Mouse (Mus musculus) heart, embryonic 12.5 days (tissue): ENCODE data around the gene Banp. TPM values are rescaled to one million over a fixed set of nuclear protein-coding genes. Genes with fewer than 3 reads are reported as not detected.

Experiments used
- ATAC-seq: fragments of 200-750 bp; cut with Nextera tagmentation; 2 replicates; pipeline ENCODE4 v1.8.0; 2017; ENCODE audit warnings: moderate TSS enrichment, moderate library complexity; ENCODE audit not compliant: insufficient number of reproducible peaks, low FRiP score
- H3K27ac ChIP-seq: fragments of 300-500 bp; sonication (generic); 2 replicates; pipeline ENCODE4 v1.5.1; 2016; ENCODE audit warnings: mild to moderate bottlenecking, moderate library complexity; ENCODE audit not compliant: poor library complexity, severe bottlenecking
- H3K27me3 ChIP-seq: fragments of 300-500 bp; sonication (generic); replicated peaks from 2 replicates; pipeline ENCODE4 v1.6.1; 2016; ENCODE audit warnings: mild to moderate bottlenecking, moderate library complexity
- H3K36me3 ChIP-seq: fragments of 300-500 bp; sonication (generic); 2 replicates; pipeline ENCODE4 v1.6.1; 2016; ENCODE audit warnings: mild to moderate bottlenecking, moderate library complexity
- H3K4me1 ChIP-seq: fragments of 300-500 bp; sonication (generic); replicated peaks from 2 replicates; pipeline ENCODE4 v1.6.1; 2016; ENCODE audit warnings: mild to moderate bottlenecking
- H3K4me2 ChIP-seq: fragments of 300-500 bp; sonication (generic); 2 replicates; pipeline ENCODE4 v1.6.1; 2016; ENCODE audit warnings: mild to moderate bottlenecking, moderate library complexity
- H3K4me3 ChIP-seq: fragments of 300-500 bp; sonication (generic); 2 replicates; pipeline ENCODE4 v1.5.1; 2016; ENCODE audit warnings: mild to moderate bottlenecking
- H3K9ac ChIP-seq: fragments of 300-500 bp; sonication (generic); 2 replicates; pipeline ENCODE4 v1.6.1; 2016; ENCODE audit warnings: mild to moderate bottlenecking, moderate library complexity
- H3K9me3 ChIP-seq: fragments of 300-500 bp; sonication (generic); replicated peaks from 2 replicates; pipeline ENCODE4 v1.6.1; 2016; ENCODE audit warnings: mild to moderate bottlenecking, moderate library complexity
- WGBS: fragments of 180-500 bp; shearing (Covaris S2); methylation state at CpG from one replicate; pipeline ENCODE4 v1.1.7; 2016; 5-methylcytosine and 5-hydroxymethylcytosine counted together
- polyA plus RNA-seq: library from polyadenylated mRNA; unstranded; fragments of >200 nt; fragmentation: Nextera tagmentation; extraction: Ambion mirVana; gene quantifications from 2 replicates; pipeline ENCODE4 v1.2.1, GENCODE M21; 2016

Gene Banp
- polyA plus RNA-seq, 1 experiment from 2014 or later: 31.8 TPM

GRCm38 (mm10) chr8:122064353-122064752 lies 114.8 kb downstream of the Banp start:
- WGBS: 70% methylated on average over 7 of the region's 7 CpGs
- H3K9ac ChIP-seq: no peak overlapping the region
- H3K9me3 ChIP-seq: no peaks in the 10 kb centered on the region
- no peak overlapping the region for H3K27ac ChIP-seq
- peaks cover 30% of the 10 kb centered on the region for H3K27me3 ChIP-seq
- no peaks in the 10 kb centered on the region for H3K36me3 ChIP-seq
- 0 out of 2 replicates have a peak, but pooled peaks cover 4% of the 10 kb centered on the region for H3K4me1 ChIP-seq
- no peak for ATAC-seq
- H3K4me3 ChIP-seq: no peak overlapping the region
- H3K4me2 ChIP-seq: no peak overlapping the region

GRCm38 (mm10) chr8:122067783-122068505 lies 118.4 kb downstream of the Banp start:
- Histone ChIP-seq H3K4me1 (peaks cover 5% of the 10 kb centered on the region; the same call in 1 of the 2 replicates), H3K9ac (no peak overlapping the region), H3K9me3 (no peaks in the 10 kb centered on the region), H3K27me3 (peaks cover 35% of the 10 kb centered on the region), H3K36me3 (no peaks in the 10 kb centered on the region), H3K27ac (no peak overlapping the region), H3K4me3 (no peak overlapping the region), H3K4me2 (no peak overlapping the region)
- 55% methylated on average over 15 of the region's 15 CpGs for WGBS
- ATAC-seq: no peak

GRCm38 (mm10) chr8:122068609-122069008 lies 119.1 kb downstream of the Banp start:
- H3K4me3 ChIP-seq: no peak overlapping the region
- no peaks in the 10 kb centered on the region for H3K36me3 ChIP-seq
- ATAC-seq: no peak
- no peaks in the 10 kb centered on the region for H3K9me3 ChIP-seq
- H3K27me3 ChIP-seq: peaks cover 35% of the 10 kb centered on the region
- H3K27ac ChIP-seq: no peak overlapping the region
- no peak overlapping the region for H3K9ac ChIP-seq
- no peak overlapping the region for H3K4me2 ChIP-seq
- 81% methylated on average over 13 of the region's 13 CpGs for WGBS
- H3K4me1 ChIP-seq: peaks cover 5% of the 10 kb centered on the region; the same call in 1 of the 2 replicates

- Histone ChIP-seq H3K4me2 (no peak overlapping the region), H3K9me3 (no peaks in the 10 kb centered on the region), H3K27ac (no peak overlapping the region), H3K27me3 (peaks cover 32% of the 10 kb centered on the region), H3K4me3 (no peak overlapping the region), H3K9ac (no peak overlapping the region), H3K4me1 (peaks cover 6% of the 10 kb centered on the region; the same call in 1 of the 2 replicates), H3K36me3 (no peaks in the 10 kb centered on the region)
- WGBS: 68% methylated on average over 11 of the region's 11 CpGs
- no peak for ATAC-seq
Observed at GRCm38 (mm10) chr8:122069281-122069680, 119.7 kb downstream of the Banp start.

- Histone ChIP-seq H3K4me2 (no peak overlapping the region), H3K27me3 (peaks cover 36% of the 10 kb centered on the region), H3K9ac (no peak overlapping the region), H3K4me3 (no peak overlapping the region), H3K36me3 (no peaks in the 10 kb centered on the region), H3K4me1 (peaks cover 19% of the 10 kb centered on the region), H3K9me3 (no peaks in the 10 kb centered on the region), H3K27ac (no peak overlapping the region)
- 69% methylated on average over 4 of the region's 4 CpGs for WGBS
- ATAC-seq: no peak
Observed at GRCm38 (mm10) chr8:122071193-122071592, 121.6 kb downstream of the Banp start.

- no peak overlapping the region for H3K27ac ChIP-seq
- 62% methylated on average over 9 of the region's 9 CpGs for WGBS
- no peaks in the 10 kb centered on the region for H3K36me3 ChIP-seq
- H3K9ac ChIP-seq: no peak overlapping the region
- no peaks in the 10 kb centered on the region for H3K9me3 ChIP-seq
- H3K4me3 ChIP-seq: no peak overlapping the region
- H3K4me2 ChIP-seq: no peak overlapping the region
- ATAC-seq: no peak
- H3K4me1 ChIP-seq: peaks cover 30% of the 10 kb centered on the region
- peaks cover 22% of the 10 kb centered on the region for H3K27me3 ChIP-seq
Observed at GRCm38 (mm10) chr8:122073964-122074363, 124.4 kb downstream of the Banp start.

- Histone ChIP-seq H3K27ac (no peak overlapping the region), H3K36me3 (no peaks in the 10 kb centered on the region), H3K4me2 (no peak overlapping the region), H3K9me3 (no peaks in the 10 kb centered on the region), H3K9ac (no peak overlapping the region), H3K4me3 (no peak overlapping the region), H3K27me3 (peaks cover 19% of the 10 kb centered on the region), H3K4me1 (peaks cover 28% of the 10 kb centered on the region)
- WGBS: 52% methylated on average over 9 of the region's 9 CpGs
- no peak for ATAC-seq
Observed at GRCm38 (mm10) chr8:122074442-122074841, 124.9 kb downstream of the Banp start.

GRCm38 (mm10) chr8:122074977-122075376 lies 125.4 kb downstream of the Banp start:
- 61% methylated on average over 4 of the region's 4 CpGs for WGBS
- Histone ChIP-seq H3K4me2 (no peak overlapping the region), H3K27ac (no peak overlapping the region), H3K27me3 (peaks cover 19% of the 10 kb centered on the region), H3K9ac (no peak overlapping the region), H3K4me3 (no peak overlapping the region), H3K4me1 (peaks cover 25% of the 10 kb centered on the region), H3K36me3 (no peaks in the 10 kb centered on the region), H3K9me3 (no peaks in the 10 kb centered on the region)
- no peak for ATAC-seq

- Histone ChIP-seq H3K27me3 (peaks cover 17% of the 10 kb centered on the region), H3K4me2 (peak overlapping the region; percentile 20; the same call in 1 of the 2 replicates), H3K36me3 (no peaks in the 10 kb centered on the region), H3K4me3 (no peak overlapping the region), H3K9me3 (no peaks in the 10 kb centered on the region), H3K9ac (no peak overlapping the region), H3K4me1 (peaks cover 31% of the 10 kb centered on the region), H3K27ac (no peak overlapping the region)
- WGBS: 14% methylated on average over 23 of the region's 23 CpGs
- ATAC-seq: no peak
Observed at GRCm38 (mm10) chr8:122076183-122076842, 126.8 kb downstream of the Banp start.

GRCm38 (mm10) chr8:122078321-122078720 lies 128.8 kb downstream of the Banp start:
- no peak for ATAC-seq
- Histone ChIP-seq H3K9me3 (no peaks in the 10 kb centered on the region), H3K27me3 (peaks cover 16% of the 10 kb centered on the region), H3K4me3 (no peak overlapping the region), H3K27ac (no peak overlapping the region), H3K9ac (no peak overlapping the region), H3K4me1 (peaks cover 34% of the 10 kb centered on the region), H3K36me3 (no peaks in the 10 kb centered on the region), H3K4me2 (no peak overlapping the region)
- 79% methylated on average over 12 of the region's 12 CpGs for whole genome bisulfite sequencing
